Mouse (Mus musculus) lung, postnatal 36 days (tissue): ENCODE measurements around the gene Zfp704.
A peak's percentile ranks its signal among the peaks of the same experiment; 100 is the strongest.

Experiments used
- DNase-seq: peaks from one replicate; pipeline ENCODE4 v3.0.0; 2022; ENCODE audit warnings: mixed read lengths

The Zfp704 gene

GRCm38 (mm10) chr3:9609581-9610341 lies at the start of gene Zfp704:
Zfp704 (minus strand) TSS chr3:9610085.
- peak; percentile 91 for DNase-seq

DNA sequence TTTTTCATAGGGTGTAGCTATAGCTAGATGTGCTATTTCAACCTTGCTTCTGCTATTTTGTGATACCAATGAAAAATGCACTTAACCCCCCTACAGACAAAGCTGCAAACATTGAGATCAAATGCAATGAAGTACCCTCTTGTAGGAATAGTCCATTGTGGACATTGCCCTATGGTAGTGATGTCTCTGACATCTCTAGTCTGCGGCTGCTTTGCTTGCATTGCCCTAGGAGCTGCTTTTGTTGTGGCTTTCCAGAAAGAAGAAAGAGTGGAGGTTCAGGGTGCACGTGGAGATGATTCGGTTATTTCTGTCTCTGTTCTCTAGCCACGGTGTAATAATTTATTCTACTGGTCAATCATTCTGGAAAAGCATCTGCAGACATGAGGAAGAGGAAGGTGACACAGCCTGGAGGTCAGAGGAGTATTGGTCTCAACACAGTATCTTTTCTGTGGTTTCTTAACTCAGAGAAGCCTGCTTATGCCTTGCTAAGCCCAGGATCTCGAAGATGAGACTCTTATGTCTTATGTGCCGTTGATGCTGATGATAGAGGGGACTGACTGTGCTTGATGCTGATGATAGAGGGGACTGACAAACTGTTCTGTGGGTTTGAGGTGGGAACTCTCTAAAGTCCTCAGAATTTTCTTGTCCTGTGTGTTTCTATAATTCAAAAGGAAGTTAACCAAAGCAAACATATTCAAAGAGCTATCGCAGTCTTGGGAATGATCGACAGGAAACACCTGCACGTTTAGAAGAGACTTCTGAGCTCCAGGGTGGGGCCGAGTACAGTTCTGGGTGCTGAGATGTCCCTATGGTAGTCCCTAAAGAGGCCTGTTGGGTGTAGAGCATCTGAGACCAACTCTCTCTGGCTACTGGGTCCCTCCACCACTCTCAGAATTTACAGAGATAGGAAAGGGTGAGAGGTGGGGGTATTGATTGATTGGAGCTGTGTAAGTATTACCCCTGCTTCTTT lies 23.4 kb upstream of the Zfp704 start:
- DNase-seq: no peak

DNA sequence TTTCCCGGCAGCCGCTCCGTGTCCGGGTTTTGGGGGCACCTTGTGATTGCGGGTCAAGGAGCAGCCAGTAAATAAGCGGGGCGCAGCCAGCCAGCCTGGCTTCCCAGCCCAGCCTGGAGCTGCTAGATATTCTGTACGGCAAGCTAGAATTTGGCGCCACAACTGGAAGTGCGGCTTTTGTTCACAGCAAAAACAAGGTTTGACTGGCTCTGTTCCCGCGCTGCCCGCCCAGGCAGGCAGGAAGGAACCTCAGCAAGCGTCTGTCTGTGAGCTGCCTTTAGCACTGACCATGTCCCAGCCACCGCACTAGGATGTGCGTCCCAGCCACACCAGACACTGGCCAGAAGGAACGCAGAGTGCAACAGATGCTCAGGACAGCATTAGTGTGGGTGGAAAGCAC lies 20.1 kb upstream of the Zfp704 start:
- DNase-seq: peak; percentile 67

DNA sequence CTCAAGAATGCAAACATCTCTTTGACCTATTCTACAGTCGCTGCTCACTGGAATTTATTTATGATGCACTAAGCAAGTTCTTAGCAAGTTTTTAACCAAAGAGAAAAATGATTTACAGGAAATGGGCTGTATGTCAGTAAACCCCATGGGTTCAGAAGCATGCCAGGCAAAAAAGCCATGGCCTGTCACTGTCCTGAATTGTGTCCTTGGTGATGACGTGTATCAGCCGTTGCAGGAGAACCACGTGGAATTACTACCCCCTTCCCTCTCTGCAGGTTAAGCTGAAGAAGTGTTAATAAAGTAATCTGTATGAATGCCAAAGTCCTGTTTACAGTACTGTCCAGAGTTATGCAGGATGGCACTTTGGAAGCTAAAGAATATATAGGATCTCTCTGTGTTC lies 18.2 kb upstream of the Zfp704 start:
- no peak for DNase-seq

DNA sequence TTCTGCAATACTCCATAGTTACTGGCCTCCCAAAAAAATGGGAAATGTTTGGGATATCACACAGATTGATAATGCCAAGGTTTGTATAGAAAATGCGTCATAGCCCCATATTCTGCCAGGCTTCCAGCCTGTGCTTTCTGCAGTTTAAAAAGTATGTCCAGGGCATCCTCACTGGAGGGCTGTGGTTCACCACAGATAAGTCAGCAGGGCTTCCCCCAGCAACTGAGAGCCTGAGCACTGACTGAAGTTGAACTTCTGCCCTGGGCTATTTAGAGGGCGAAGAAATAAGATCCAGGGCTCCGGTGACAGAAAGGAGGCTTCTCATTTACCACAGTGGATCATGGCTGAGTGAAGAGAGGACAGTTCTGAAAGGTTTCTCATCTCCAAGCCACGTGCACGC lies 16.3 kb upstream of the Zfp704 start:
- no peak for DNase-seq

DNA sequence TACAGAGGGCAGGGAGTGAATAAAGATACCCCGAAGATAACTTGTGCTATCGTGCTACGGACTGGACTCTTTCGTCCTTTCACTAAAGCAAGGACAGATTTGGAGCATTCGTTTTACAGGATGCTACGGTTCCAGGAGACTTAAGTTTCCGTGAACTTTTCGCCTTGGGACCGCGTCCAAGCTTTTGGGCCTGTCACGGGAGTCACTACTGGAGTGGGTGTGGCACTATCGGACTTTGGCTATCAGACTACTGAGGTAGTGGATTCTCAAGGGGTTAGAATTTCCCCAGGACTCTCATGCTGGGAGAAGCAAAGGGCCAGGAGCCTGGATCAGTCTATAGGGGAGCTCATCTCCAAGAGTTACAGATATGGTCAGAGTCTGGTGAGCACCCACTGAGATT lies 10.7 kb upstream of the Zfp704 start:
- no peak for DNase-seq

DNA sequence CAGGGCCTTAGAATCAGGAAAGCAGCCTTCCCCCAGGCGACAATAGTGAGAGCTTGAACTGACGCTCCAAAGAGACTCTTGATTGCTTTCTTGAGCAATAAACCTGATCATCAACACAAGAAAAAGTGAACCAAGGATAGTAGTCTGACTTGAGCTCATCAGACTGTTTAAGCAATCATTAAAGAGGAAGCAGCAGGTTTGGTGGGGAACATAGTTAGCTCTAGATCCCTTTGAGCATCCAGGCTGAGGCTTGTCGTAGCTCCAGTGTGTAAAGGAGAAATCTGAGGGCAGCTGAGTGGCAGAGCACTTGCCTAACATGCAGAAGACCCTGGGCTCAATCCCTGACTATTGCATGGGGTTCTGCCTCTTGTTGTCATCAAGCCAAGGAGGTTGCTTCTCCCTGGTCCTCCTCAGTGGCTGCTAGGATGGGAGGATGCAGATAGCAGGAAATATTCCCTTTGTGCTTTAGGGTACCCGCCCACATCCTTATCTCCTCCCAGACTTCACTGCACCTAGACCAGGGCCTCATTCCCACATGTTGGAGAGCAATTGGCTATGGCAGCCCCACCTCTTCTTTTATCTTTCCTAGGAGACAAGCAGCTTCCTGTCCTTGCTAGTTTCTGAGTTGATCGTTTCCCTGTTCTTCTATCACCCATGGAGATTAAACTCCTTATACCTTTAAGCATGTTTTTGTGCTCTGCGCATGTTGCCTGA lies 9.8 kb upstream of the Zfp704 start:
- DNase-seq: no peak

DNA sequence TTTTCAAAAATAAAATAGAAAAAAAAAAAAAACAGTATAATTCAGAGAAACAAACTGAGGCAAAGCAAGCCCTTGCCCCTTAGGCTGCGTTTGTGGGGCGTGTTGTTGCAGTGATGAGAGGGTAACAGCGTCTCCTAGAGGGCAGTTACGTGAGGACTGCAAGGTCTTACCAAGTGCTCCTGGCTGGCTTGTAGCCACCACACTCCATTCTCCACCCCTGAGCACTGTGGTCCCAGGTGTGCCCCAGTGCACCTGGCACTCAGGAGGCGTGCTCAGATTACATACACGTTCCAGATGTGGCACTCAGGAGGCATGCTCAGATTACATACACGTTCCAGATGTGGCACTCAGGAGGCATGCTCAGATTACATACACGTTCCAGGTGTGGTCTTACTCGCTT lies 7.2 kb upstream of the Zfp704 start:
- no peak for DNase-seq

DNA sequence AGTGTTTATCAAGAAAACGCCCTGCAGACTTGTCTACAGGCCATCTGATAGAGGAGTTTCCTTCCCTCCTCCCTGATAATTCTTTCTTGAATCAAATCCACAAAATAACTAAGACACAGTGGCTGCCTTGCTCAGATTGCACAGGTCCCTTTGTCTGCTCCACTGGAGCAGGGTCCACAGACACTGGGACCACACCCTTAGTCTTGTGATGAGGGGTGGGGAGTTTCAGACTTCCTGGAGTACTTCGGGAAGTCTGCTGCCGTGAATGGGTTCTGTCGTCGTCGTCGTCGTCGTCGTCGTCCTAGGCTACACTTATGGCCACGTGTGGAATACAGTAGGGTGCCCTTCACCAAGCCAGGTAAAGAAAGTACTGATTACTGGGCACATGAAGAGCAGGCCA lies 4.8 kb upstream of the Zfp704 start:
- no peak for DNase-seq

DNA sequence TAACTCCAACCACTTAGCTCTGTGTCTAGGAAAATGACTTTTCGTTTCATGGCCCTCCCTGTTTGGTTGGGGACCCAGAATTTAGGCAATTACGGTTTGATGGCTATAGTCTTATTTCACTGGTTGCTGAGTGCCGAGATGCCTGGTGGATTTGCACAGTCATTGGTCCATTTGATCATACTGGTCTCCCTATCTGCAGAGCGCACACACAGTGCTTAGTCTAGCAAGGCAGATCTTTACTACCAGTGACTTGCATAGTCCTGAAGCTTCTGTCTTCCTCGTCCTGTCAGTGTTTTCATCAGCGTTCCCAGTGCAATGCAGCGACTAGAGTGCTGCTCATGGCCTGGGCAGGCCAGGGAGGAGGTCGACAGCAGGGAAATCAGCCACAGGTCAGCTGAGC lies 4.1 kb upstream of the Zfp704 start:
- DNase-seq: no peak

DNA sequence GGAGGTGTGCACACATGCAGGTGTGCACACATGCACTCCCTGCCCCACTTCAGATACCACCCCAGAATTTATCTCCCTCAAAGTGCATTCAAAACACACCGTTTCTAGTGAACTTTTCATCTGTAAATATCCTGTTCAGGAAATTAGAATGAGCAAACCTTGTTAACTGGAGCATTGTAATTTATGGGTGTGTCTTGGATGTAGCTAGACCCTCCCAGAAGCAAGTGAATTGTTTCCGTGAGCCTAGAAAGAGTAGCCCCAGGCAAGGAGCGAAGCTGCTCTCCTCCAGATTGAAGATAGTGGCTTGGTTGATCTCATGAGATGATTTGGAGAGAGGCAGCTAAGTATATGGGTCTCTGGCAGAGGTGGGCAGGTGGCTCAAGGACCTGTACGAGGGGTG lies 1.3 kb upstream of the Zfp704 start:
- DNase-seq: no peak

DNA sequence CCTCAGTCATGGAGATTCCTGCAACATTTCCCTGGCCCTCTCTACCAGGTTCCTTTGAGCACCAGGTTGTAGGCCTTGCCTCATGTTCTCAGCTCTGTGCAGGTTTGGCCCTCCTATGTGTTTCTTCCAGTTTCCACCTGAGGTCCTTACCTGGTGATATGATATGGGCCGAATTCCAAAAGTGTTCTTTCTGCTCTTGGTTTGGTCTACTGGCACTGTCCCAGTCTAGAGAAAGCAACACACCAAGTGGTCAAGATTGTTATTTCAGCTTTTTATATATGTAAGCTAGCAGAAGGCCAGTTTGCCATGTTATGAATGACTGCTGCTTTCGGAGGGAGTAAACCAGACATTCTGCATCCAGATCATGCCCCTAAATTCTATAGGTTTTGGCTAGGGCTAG lies 541 bp upstream of the Zfp704 start:
- DNase-seq: no peak

- peak; percentile 39 for DNase-seq
These were observed 842 bp downstream of the Zfp704 start for GRCm38 (mm10) chr3:9608906-9609580.

GRCm38 (mm10) chr3:9608441-9608905 lies 1.4 kb downstream of the Zfp704 start:
- peak; percentile 72 for DNase-seq

- DNase-seq: no peak
These were observed 2.2 kb downstream of the Zfp704 start for GRCm38 (mm10) chr3:9607686-9608085.

- DNase-seq: peak; percentile 51
These were observed 3.8 kb downstream of the Zfp704 start for GRCm38 (mm10) chr3:9605784-9606706.

GRCm38 (mm10) chr3:9604941-9605340 lies 4.9 kb downstream of the Zfp704 start:
- no peak for DNase-seq

- no peak for DNase-seq
These were observed 6.0 kb downstream of the Zfp704 start for GRCm38 (mm10) chr3:9603866-9604265.

DNA sequence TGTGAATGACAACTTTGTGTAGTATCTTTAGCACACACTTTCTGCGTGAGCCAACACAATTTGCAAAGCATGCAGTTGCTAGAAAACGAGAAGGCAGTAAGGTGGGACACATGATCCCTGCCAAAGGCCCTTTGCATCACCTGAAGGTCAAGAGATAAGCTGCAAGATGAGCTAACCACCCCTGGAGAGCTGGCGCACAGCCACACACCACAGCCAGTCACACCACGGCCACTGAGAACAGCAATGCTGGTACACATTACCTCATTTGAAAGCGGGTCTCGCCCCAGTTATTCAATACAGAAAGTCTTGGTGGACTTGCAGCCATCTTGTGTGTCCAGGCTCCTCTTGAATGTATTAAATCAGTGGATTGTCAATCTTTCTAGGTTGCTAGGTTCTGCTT lies 9.3 kb downstream of the Zfp704 start:
- DNase-seq: no peak

- no peak for DNase-seq
These were observed 10.0 kb downstream of the Zfp704 start for GRCm38 (mm10) chr3:9599738-9600410.

GRCm38 (mm10) chr3:9598061-9598460 lies 11.8 kb downstream of the Zfp704 start:
- no peak for DNase-seq
